Mouse (Mus musculus): ENCODE data around the gene Fgr.
A peak's percentile ranks its signal among the peaks of the same experiment; 100 is the strongest.
"Not testable (repeated sequence)": the region's sequence is repeated elsewhere in the genome, so short reads cannot be mapped to it uniquely, and the experiment has no call there.

The Fgr gene

DNA sequence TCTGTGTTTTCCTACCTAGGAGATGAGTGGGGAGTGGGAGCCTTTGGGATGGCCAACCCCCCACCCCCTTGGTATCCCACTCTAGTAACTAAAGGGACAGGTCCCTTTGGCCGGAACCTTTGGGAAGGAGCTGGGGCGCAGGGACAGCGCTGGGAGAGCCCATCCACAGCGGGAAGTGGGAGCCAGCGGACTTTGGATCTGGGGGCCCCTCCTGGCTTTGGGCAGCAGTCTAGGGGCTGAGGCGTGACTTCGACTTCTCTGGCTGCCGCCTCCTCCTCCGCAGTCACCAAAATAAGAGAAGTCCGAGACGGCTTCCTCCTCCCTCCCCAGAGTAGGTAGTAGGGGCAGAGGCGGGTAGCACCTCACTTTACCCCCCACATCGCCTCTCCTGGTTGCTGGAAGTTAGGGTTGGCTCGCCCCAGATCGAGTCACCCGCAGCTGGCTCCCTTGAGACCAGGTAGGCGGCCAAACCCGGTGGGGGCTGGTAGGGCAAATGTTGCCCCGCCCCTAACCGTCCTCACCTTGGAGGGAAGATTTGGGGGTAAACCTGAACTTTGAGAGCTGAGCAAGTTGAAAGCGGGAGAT, at the start of gene Fgr:
Gene Fgr, plus strand, starts transcription at position 282 of the 585 bp plus-strand sequence.
- DNase-seq (ENCODE audit: low spot score in 2 of 2), result no peak

DNA sequence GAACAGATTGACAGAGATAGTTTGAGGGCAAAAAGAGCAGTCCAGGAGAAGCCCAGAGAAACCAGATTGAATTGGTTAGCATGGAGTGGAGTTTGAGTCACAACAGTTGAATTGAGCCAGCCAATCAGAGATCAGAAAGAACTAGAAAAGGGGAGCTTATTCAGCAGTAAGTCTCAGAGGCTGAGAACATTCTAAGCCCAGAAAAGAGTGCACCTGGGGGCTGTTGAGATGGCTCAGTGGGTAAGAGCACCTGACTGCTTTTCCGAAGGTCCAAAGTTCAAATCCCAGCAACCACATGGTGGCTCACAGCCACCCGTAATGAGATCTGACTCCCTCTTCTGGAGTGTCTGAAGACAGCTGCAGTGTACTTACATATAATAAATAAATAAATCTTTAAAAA, 47.4 kb upstream of the Fgr start:
- not testable (repeated sequence) for DNase-seq (ENCODE audit: low spot score in 2 of 2)

DNA sequence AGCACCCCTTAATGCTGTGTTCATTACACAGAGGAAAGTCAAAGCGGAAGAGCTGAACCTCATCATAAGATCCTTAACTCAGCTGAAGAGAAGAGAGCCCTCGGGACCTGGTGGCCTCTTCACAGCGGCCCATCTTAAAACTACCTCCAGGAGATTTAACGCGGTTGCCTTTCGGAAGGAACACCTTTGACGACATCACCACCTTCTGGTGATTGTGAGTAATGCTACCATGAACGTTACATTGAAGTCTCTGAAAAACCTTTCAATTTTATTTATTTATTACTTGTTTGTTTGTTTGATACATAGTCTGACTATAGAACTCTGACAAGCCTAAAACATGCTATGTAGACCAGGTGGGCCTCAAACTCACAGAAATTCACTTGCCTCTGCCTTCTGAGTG, 43.1 kb upstream of the Fgr start:
- no peak for DNase-seq (ENCODE audit: low spot score in 2 of 2)

DNA sequence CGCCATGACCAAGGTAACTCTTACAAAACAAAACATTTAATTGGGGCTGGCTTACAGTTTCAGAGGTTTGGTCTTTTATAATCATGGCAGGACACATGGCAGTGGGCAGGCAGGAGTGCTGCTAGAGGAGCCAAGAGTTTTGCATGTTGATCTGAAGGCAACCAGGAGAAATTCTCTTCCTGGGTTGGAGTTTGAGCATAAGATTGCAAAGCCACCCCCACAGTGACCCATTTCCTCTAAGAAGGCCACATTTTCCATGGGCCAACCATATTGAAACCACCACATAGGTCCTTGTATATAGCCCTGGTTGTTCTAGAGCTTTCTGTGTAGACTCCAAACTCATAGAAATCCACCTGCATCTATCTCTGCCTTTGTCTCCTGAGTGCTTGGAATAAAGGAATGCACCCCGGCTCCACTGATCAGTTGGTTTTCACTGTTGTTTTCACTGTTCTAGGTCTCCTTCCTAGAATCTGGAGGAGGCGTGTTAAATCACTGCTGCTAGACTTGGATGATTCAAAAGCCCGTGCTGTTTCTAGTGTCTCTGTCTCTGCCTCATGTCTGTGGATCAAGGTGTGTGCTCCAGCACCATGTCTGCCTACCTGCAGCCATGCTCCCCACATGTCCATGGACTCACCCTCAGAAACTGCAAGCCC, 41.0 kb upstream of the Fgr start:
- no peak for DNase-seq (ENCODE audit: low spot score in 2 of 2)

DNA sequence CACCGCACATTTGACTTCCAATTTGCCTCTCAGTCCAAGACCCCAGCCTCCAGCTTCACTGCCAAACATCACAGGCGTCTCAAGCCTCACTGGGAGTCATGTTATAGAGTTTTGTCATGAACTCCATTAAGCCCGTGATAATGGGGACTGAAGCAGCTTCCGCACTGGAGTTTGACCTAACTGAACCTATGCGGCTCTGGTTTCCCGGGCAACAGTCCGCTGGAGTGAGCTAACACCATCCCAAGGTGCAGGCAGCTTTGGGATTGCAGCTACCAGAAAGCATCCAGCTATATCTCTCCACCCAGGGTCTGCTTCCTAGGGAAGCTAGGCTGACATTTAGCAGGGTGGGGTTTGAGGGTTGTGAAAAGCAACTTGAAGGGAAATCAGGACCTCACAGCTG, 39.3 kb upstream of the Fgr start:
- DNase-seq (ENCODE audit: low spot score in 2 of 2), result no peak

DNA sequence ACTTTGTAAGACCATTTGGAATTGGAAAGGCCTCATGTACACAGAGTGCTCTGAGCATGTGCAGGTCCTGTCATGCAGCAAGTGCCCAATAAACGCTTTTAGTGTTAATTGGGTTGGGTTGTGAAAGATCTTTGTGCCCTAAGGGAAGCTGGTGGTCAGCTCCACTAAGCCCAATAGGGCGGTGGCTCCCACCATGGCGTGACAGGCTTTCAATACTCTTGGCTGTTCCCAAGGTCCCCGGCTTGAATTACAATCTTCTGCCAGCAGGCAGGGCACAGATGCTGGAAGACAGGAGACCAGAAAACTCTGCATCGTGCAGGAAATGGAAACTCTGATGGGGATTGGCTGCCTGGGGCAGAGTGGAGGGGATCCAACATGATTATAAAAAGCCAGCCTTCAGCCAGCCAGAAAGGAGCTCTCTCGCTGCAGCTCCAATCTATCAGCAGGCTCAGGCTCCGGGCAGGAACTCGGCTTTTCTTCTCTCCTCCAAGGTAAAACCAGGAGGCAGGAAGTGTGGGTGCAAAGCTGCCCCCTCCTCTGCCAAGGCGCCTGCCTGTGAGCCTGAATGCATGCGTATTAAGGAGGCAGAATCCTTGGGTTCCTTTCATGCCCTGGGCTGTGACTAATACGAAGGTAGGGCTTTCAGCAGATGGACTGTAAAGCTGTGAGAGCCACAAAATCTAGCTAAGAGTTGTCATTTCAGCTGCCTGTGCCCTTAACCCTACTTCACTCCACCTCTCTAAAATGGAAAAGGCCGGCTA, 35.5 kb upstream of the Fgr start:
- no peak for DNase-seq (ENCODE audit: low spot score in 2 of 2)

DNA sequence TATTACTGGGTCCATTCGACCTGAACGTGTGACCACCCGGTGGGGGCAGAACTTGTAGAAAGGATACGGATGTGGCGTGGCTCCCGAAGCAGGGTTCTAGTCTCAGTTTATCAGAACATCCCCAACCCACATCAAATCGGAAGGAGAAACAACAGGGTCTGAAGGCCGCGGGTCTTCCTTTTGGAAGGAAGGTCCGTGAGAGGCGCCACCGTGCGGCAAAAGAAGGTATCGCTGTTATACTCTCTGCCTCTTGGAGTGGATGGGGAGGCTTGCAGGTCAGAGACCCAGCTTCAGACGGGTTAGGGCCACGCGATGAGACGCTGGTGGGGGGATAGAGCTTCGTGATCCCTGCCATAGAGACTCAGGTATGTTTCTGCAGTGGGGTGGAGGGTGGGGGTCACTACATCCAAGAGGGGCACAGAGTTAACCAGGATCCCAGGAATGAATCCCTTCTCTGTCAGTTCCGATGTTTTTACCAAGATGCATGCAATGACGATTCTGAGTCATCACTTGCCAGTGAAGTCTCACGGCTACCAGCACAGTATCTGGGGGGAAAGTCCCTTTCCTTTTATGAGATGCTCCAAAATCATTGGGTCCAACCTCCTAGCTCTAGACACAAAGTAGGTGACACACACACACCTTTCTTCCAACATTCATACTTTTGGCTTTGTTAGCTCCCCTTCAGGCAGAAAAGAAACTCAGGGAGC, 34.3 kb upstream of the Fgr start:
- DNase-seq (ENCODE audit: low spot score in 2 of 2), result peak; percentile 49 to 59

DNA sequence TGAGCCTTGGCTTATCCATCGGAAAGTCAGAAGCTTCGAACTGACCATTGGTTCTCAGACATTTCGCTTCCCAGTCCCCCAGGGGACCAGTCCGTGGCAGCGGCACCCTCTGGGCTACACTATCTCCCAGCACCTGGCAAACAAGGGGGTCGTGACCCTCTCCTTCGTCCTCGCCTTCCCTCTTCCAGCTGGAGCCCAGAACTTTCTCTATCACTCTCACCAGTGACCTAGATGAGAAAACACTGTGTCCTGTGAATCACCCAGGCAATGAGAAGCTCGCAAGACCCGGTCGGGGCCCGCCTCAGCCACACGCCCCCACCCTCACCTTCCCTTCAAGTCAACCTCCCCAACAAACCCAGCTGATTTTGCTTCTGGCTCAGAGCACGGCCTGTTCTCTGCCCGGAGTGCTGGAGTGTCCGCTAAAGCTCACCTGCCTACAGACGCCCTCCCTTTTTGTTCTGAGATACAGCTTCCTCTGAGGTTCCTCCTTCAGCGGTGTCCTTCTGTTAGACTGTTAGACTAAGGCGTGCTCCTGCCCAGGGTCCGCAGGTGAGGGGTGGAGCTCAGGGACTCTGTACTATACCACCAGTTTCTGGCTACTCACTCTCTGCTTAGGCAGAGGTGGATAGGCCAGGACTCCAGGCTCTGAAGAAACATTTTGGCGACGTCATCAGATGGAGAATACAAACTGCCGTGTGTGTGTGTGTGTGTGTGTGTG, 32.7 kb upstream of the Fgr start:
- no peak for DNase-seq (ENCODE audit: low spot score in 2 of 2)

DNA sequence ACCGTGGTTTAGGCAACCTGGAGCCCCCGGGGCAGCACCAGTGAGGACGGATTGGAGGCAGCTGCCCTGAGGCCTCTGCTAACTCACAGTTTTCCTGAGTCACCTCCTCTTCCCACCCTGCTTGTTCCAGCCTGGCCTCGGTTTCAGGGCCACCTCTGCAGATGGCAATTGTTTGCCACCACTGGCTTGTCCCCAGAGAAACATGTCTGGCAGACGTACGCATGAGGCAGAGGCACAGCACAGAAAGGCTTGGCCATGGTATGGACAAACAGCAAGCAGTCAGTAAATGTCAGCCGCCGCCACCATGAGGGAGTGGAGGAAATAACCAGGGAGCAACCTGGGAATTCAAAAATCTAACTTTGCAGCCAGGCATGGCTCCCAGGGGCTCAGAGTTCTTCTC, 30.8 kb upstream of the Fgr start:
- no peak for DNase-seq (ENCODE audit: low spot score in 2 of 2)

DNA sequence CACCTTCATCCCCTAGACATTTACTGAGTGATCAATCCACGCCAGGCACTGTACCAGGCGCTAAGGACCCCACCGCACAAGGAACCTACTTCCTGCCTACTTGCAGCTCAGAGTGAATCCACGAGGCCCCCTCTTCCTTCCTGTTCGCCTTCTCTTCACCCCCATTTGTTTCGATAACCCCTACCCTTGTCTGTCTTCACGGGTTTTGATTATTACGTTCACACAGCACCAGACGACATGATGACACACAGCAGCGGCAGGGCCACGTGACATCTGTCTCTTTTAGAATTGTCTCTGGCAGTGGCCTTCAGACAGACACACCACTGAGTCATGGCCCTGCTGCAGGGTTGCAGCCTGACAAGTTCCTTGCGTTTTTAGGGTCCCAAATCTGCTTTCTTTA, 29.8 kb upstream of the Fgr start:
- no peak for DNase-seq (ENCODE audit: low spot score in 2 of 2)

DNA sequence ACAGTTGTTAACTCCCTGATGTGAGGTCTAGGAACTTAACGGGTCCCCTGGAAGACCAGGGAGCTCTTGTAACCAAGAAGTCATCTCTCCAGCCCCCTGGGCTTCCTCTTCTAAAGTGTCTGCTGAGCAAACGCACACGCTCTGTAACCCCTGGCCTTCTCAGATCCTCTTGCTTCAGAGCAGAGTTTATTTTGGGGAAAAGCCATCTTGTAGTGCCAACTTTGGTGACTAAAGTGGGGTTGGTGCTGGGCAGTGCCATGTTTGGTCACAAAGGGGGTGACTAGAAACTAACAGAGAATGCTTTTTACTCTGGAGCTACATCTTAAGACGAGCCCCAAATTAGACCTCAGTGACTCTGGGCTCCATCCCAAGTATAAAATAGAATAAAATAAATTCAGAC, 29.1 kb upstream of the Fgr start:
- no peak for DNase-seq (ENCODE audit: low spot score in 2 of 2)

DNA sequence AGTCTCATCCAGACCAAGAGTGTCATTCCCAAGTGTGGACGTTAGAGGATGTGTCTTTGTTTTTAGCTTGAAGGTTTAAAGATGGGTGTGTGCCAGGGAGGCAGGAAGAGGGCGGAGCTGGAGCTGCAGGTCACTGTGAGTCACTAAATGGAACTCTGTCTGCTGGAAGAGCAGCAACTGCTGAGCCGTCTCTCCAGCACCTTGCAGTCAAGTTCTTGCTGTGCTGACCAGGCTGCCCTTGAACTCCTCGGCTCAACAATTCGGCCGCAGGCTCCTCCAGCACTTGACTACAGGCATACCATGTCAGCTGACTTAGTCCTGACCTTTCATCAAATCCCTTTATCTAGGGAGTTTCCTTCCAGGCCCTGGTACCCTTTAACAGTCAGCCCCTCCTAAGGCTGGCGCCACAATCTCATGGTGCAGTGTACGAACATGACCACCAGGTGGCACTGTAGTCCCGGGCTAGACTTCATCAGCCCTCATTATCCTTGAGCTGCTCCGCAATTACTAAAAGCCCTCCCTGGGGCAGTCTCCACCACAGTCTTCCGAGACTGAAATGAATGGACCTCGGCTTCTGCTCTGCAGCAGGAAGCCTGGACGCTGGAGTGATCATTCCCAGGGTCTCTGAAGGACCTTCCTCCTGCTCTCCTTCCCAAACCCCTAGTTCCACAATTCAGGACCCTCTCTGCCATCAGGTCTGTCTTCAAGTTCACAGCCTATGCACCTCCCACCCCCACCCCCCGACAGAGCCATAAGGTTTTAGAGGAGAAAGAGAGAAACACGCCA, 28.4 kb upstream of the Fgr start:
- DNase-seq (ENCODE audit: low spot score in 2 of 2), result peak; percentile 85 to 87

DNA sequence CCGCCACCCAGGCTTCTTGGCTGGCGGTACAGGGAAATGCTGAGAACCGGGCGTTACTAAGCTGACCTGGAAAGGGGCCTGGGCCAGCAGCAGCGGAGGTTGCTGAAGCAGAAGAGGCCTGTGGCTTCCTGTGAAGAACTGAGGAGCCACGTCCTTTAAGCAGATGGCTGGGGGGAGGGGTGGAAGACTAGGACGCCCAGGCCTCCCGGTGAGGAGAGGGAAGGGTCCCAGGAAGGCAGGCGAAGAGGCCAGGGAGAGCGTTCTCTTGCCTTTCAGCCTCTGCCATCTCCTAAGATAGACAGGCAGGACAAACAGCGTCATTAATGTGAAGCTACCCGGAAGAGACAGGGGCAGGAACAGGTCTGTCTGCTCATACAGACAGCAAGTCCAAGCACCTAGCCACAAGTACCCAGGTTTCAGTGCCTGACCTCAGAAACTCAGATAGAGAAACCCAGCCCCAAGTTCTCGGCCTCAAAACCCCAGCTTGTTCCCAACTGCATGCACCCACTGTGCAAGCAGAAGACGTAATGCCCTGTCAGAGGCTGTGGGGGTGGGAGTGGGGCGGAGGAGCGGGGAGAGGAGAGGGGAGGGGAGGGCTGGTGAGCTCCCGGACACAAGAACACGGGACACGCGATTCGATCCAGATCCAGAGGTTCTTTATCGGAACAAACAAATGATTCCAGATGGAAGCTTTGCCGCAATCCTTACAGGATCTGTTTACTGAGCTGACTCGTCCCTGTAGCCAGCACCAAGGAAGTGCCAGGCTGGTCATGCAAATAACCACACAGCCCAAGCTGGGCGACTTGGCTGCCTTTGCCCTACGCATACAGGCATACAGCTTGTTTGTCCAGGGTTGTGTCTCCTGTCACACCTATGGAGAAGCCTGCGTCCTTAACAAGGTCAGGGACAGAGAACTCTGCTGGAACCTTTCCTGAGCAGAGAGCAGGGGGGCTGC, 27.6 kb upstream of the Fgr start:
- peak; percentile 42 to 46 for DNase-seq (ENCODE audit: low spot score in 2 of 2)

DNA sequence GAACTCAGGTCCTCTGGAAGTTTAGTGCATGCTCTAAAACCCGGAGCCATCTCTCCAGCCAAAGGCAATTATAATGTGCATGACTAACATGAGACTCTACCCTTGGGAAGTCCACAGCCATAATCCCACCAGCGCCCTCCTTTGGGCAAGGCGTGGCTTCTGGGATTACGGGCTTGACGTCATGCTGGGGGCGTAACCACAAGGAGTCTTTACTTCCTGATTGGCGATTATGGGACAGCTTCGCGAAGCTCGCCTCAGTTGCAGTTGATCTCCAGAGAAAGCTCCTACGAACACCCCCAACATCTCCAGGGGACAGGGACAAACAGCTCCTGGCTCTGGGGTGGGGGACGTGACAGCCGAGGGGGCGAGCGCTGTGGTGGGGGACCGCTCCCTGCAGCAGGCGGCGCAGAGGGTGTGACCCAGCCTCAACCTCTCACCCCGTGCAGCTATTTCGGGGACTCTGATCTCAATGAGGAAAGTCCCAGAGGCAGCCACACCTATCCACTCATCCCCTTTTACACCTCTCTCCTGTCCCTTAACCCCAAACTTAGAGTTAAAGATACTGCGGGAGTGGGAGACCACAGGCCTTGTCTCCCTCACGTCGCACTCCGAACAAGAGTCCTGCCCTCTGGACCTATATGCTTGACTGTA, 23.9 kb upstream of the Fgr start:
- DNase-seq (ENCODE audit: low spot score in 2 of 2), result no peak

DNA sequence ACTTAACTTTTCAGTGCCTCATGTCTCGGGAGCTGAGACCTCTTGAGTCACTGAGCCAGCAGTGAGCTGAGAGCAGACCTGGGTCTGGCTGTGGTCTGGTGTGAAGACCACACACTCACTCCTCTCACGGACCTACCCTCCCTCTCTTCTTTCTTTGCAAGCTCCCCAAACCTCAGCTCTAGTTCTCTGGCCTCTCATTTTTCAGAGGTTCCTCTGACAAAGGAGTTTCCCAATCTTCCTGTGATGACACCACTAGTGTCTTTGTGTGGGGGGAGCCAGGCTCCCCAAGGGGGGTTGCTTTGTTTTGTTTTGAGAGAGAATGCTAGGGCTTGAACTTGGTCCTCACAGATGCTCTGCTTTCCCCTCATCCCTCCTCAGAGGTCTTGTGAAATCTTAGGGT, 22.9 kb upstream of the Fgr start:
- no peak for DNase-seq (ENCODE audit: low spot score in 2 of 2)

DNA sequence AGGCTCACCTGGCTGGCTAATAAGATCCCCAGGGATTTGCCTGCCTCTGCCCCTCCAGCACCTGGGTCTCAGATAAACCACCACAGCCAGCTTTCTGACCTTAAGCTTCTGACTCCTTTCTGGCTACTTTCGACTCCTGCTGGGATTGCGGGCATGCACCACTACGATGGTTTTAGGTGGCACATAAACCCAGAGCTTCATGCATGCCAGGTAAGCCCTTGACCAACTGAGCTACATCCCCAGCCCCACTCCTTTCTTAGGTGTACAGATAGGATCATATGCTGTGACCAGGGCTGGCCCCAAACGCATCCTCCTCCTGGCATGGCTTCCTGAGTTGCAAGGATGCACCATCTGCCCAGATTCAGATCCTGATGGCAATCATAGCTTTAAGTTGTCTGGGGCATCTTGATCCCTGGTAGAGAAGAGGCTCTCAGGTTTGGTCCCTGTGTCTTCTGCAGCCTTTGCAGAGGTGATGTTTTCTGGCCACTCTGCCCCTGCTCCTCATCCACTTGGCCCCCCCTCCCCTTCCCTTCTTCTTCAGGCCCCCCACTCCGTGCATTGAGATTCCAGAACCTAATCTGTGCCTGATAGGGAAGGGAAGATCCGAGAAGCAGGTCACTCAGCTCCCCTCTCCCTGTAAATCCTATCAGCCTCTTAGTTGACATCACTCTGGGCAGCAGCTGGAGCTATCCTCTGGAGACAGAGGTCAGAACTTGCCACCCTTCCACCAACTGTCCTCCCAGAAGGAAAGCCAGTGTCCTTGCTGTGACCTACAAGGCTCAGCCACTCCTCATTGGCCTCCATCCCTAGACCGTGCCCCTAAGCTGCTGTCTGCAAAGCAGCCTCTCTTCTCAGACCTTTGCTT, 19.1 kb upstream of the Fgr start:
- DNase-seq (ENCODE audit: low spot score in 2 of 2), result no peak

DNA sequence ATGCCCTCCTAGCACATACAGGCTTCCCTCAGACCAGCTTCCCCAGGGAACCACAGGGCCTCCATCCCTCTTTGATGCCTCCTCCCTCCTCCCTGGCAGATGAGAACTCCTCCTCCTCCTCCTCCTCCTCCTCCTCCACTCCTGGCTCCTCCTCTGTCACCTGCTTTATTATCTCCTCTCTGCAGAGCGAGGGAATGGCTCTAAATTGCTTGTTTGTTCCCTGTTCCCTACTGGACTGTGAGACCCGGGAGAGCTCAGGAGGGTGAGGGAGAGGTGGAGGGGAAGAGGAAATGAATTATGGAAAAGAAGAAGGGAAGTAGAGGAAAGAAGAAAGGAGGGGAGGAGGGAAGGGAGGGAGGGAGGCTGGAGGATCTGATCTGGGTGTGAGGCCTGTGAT, 18.5 kb upstream of the Fgr start:
- no peak for DNase-seq (ENCODE audit: low spot score in 2 of 2)

Measured in urinary bladder, postnatal 36 days (tissue).